Mouse (Mus musculus) right cerebral cortex, postnatal 4 days (tissue): ENCODE results near the gene Rhot1.

Experiments used
- DNase-seq: peaks from one replicate; pipeline ENCODE4 v3.0.0-alpha.2; 2022

Gene Rhot1

GRCm38 (mm10) chr11:80291004-80291403, 82.2 kb downstream of the Rhot1 start:
- DNase-seq: no peak

GRCm38 (mm10) chr11:80292463-80292862, 83.6 kb downstream of the Rhot1 start:
- no peak for DNase-seq

- DNase-seq: no peak
These were observed 86.2 kb downstream of the Rhot1 start for GRCm38 (mm10) chr11:80295066-80295465.

- no peak for DNase-seq
These were observed 87.0 kb downstream of the Rhot1 start for GRCm38 (mm10) chr11:80295785-80296184.

- DNase-seq: no peak
These were observed 90.9 kb downstream of the Rhot1 start for GRCm38 (mm10) chr11:80299513-80300235.

- DNase-seq: peak; percentile 67
These were observed 91.9 kb downstream of the Rhot1 start, which contains the start of gene Rhbdl3 for GRCm38 (mm10) chr11:80300551-80301315. TSS of gene Rhbdl3 (plus strand) at chr11:80300912.

GRCm38 (mm10) chr11:80301316-80302045, 92.7 kb downstream of the Rhot1 start:
- peak; percentile 55 for DNase-seq

- no peak for DNase-seq
These were observed 93.2 kb downstream of the Rhot1 start for GRCm38 (mm10) chr11:80302046-80302390.

- DNase-seq: peak; percentile 66
These were observed 93.7 kb downstream of the Rhot1 start for GRCm38 (mm10) chr11:80302536-80302935.

GRCm38 (mm10) chr11:80303746-80304145, 94.9 kb downstream of the Rhot1 start:
- no peak for DNase-seq

GRCm38 (mm10) chr11:80304846-80305245, 96.0 kb downstream of the Rhot1 start:
- DNase-seq: no peak

GRCm38 (mm10) chr11:80308537-80308936, 99.7 kb downstream of the Rhot1 start:
- DNase-seq: no peak

- no peak for DNase-seq
These were observed 102.5 kb downstream of the Rhot1 start for GRCm38 (mm10) chr11:80311271-80311670.

GRCm38 (mm10) chr11:80312049-80312448, 103.2 kb downstream of the Rhot1 start:
- DNase-seq: no peak

- DNase-seq: no peak
These were observed 103.7 kb downstream of the Rhot1 start for GRCm38 (mm10) chr11:80312565-80312964.

- DNase-seq: no peak
These were observed 104.6 kb downstream of the Rhot1 start for GRCm38 (mm10) chr11:80313462-80313861.

GRCm38 (mm10) chr11:80313944-80314343, 105.1 kb downstream of the Rhot1 start:
- DNase-seq: no peak

- DNase-seq: peak; percentile 34
These were observed 107.2 kb downstream of the Rhot1 start for GRCm38 (mm10) chr11:80315743-80316639.
